Mouse (Mus musculus) bone marrow, adult 2 months (tissue): ENCODE results near the gene Kcnk4. TPM values are rescaled to one million over a fixed set of nuclear protein-coding genes. Genes with fewer than 3 reads are reported as not detected.

Experiments used
- H3K27ac ChIP-seq: fragments of 200-500 bp; 2 replicates; pipeline ENCODE4 v1.5.1; 2012; ENCODE audit warnings: low read depth, mild to moderate bottlenecking, control low read depth, inconsistent platforms, low read length; ENCODE audit not compliant: control insufficient read depth, poor library complexity, insufficient read depth
- H3K4me1 ChIP-seq: fragments of 200-500 bp; 2 replicates; pipeline ENCODE4 v1.6.1; 2011; ENCODE audit warnings: low read length; ENCODE audit not compliant: control insufficient read depth, insufficient read depth
- H3K4me3 ChIP-seq: fragments of 200-500 bp; replicated peaks from 2 replicates; pipeline ENCODE3; 2011; ENCODE audit warnings: mild to moderate bottlenecking, low read depth, low read length, control low read depth; ENCODE audit not compliant: control insufficient read depth
- CTCF ChIP-seq: fragments of 200-500 bp; IDR thresholded peaks from 2 replicates; pipeline ENCODE4 v1.5.1; 2011; ENCODE audit warnings: low read length, control low read depth; ENCODE audit not compliant: control insufficient read depth, insufficient read depth
- POLR2A ChIP-seq: fragments of 200-500 bp; IDR thresholded peaks from 2 replicates; pipeline ENCODE4 v1.6.1; 2011; ENCODE audit warnings: low read depth, mild to moderate bottlenecking, control low read depth, low read length, borderline replicate concordance; ENCODE audit not compliant: control insufficient read depth
- WGBS: fragments of 180-500 bp; shearing (Covaris S2); methylation state at CpG from one replicate; pipeline ENCODE4 v1.1.7; 2018; 5-methylcytosine and 5-hydroxymethylcytosine counted together
- polyA plus RNA-seq: library from polyadenylated mRNA; stranded (reverse); fragments of >200 nt; gene quantifications from 2 replicates; pipeline ENCODE4 v1.2.4, GENCODE M21; 2011; ENCODE audit warnings: low replicate concordance; ENCODE audit not compliant: missing spikeins, insufficient read depth, insufficient read length

Kcnk4 gene
- polyA plus RNA-seq, 1 experiment, result not detected

DNA sequence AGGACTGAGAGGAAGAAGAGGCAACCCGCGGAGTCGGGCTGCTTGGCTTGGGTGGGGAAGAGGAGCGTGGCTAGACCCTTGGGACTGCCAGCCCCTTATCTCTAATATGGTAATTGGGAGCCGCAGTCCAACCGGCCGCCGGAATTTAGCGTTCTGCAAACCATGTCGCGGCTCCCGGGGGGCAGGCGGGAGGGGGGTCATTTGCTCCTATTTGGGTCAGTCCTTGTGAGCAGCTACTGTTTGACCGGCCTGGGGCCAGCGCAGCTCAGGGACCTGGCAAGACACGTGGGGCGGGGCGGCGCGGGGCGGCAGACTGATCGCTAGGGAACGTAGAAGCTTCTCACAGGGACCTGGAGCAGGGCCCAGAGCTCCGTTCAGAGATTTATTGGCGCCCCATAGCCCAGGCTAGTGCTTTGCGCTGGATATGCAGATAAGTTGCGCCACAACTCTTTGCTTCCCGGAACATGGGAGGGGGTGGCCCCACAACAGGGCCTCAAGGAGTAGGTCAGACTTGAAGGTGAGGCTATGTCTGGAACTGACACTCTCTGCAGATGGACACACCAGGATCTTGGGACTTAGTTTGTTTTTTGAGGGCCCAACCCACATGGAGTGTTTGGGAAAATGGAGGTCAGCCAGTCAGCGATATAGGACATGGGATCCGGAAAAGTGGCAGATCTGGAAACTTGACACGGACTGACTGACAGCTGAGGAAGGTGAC, 17.8 kb upstream of the Kcnk4 start:
- WGBS, result 3% methylated on average over 31 of the region's 31 CpGs
- TF ChIP-seq POLR2A, result 0 out of 2 replicates have a peak, but pooled peaks have one; percentile 7
- no peak for TF ChIP-seq CTCF
- Histone ChIP-seq H3K4me3 (peak overlapping the region; percentile 84), H3K27ac (peak overlapping the region; percentile 85), H3K4me1 (peaks cover 2% of the 10 kb centered on the region; the same call in 1 of the 2 replicates)

GRCm38 (mm10) chr19:6951381-6951968, 17.2 kb upstream of the Kcnk4 start:
- WGBS, result under 1% methylated on average over 35 of the region's 35 CpGs
- Histone ChIP-seq H3K4me1 (peaks cover 2% of the 10 kb centered on the region; the same call in 1 of the 2 replicates), H3K27ac (peak overlapping the region; percentile 85), H3K4me3 (peak overlapping the region; percentile 84)
- TF ChIP-seq CTCF (peak; percentile 4; the same call in 1 of the 2 replicates), POLR2A (peak; percentile 78; the same call in 1 of the 2 replicates)

DNA sequence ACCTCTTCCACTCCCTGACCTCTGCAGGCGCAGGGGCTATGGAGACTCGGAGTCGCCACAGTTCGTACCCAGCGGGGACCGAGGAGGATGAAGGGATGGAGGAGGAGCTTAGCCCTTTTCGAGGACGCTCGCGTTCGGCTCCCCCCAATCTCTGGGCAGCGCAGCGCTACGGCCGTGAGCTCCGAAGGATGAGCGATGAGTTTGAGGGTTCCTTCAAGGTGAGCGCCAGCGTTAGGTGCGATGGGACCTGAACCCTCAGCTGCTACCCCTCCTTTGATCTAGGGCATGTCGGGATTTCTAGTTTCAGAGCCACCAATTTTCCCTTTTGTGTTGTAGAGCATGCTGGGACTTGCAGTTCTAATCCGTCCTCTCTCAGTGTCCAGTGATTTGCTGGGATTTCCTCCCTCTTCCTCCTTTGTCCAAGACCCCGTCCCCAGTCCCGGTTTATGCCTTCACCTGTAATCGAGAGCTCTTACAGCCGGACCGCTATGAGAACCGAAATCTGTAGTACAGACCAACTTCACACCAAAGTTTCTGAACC, 16.4 kb upstream of the Kcnk4 start:
- H3K4me3 ChIP-seq, result peak overlapping the region; percentile 84
- peak overlapping the region; percentile 85 for H3K27ac ChIP-seq
- under 1% methylated on average over 28 of the region's 28 CpGs for WGBS
- H3K4me1 ChIP-seq, result peaks cover 2% of the 10 kb centered on the region; the same call in 1 of the 2 replicates
- 0 out of 2 replicates have a peak, but pooled peaks have one; percentile 46 for TF ChIP-seq POLR2A
- no peak for TF ChIP-seq CTCF

DNA sequence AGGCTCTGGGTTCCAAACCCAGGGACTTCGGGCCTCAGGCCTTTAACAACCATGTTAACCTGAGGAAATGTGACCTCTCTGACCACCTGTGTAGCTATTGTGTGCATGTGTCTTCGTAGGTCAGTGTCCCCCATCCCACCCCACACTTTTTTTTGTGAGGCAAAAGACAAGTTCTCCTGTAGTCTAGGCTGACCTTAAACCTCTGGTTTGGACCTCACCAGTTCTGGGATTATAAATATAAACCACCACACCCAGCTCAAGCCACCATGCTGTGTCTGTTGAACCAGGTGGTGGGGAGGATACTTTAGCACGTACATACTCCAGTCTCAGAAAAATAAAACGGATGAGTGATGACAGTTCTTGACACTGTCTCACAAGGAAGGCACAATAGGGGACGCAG, 15.6 kb upstream of the Kcnk4 start:
- TF ChIP-seq POLR2A, result no peak
- TF ChIP-seq CTCF, result no peak
- H3K4me3 ChIP-seq, result no peak overlapping the region
- peaks cover 2% of the 10 kb centered on the region; the same call in 1 of the 2 replicates for H3K4me1 ChIP-seq
- no peak overlapping the region for H3K27ac ChIP-seq
- 81% methylated on average over 5 of the region's 5 CpGs for WGBS

- peaks cover 2% of the 10 kb centered on the region; the same call in 1 of the 2 replicates for H3K4me1 ChIP-seq
- no peak for TF ChIP-seq POLR2A
- TF ChIP-seq CTCF, result no peak
- WGBS, result 90% methylated on average over 5 of the region's 5 CpGs
- H3K4me3 ChIP-seq, result no peak overlapping the region
- no peak overlapping the region for H3K27ac ChIP-seq
These were observed 15.2 kb upstream of the Kcnk4 start for GRCm38 (mm10) chr19:6949532-6949931.

DNA sequence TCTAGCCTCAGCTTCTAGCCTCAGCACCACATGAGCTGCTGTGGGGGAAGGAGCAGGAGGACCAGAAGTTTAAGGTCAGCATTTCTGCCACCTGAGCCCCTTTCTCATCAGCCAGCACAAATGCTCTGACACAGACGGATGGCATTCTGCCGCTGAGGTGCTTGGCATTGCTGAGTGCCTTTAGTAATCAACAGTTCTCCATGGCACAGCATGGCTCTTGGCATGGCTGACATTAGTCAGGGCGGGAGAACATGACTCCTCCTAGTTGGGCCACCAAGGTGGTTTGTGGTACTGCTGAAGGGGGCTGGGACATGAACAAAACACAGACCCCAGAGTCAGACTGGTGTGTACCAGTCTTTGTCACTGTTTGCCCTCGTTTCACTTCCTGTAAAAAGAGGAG, 13.9 kb upstream of the Kcnk4 start:
- Histone ChIP-seq H3K4me3 (no peak overlapping the region), H3K4me1 (peaks cover 2% of the 10 kb centered on the region; the same call in 1 of the 2 replicates), H3K27ac (no peak overlapping the region)
- TF ChIP-seq POLR2A, result no peak
- TF ChIP-seq CTCF, result no peak
- 73% methylated on average over 4 of the region's 4 CpGs for WGBS

- TF ChIP-seq POLR2A, result no peak
- no peak for TF ChIP-seq CTCF
- no peak overlapping the region for H3K4me3 ChIP-seq
- no peak overlapping the region for H3K27ac ChIP-seq
- 71% methylated on average over 4 of the region's 4 CpGs for WGBS
- H3K4me1 ChIP-seq, result peaks cover 1% of the 10 kb centered on the region; the same call in 1 of the 2 replicates
These were observed 13.4 kb upstream of the Kcnk4 start for GRCm38 (mm10) chr19:6947742-6948141.

GRCm38 (mm10) chr19:6943709-6944108, 9.4 kb upstream of the Kcnk4 start:
- Histone ChIP-seq H3K4me1 (peaks cover 1% of the 10 kb centered on the region; the same call in 1 of the 2 replicates), H3K27ac (no peak overlapping the region), H3K4me3 (no peak overlapping the region)
- no peak for TF ChIP-seq POLR2A
- TF ChIP-seq CTCF, result no peak
- WGBS, result 95% methylated on average over 6 of the region's 6 CpGs
